Mouse (Mus musculus): Measurements from ENCODE around the gene Gtf2f2. TPM values are rescaled to one million over a fixed set of nuclear protein-coding genes. Genes with fewer than 3 reads are reported as not detected.

The Gtf2f2 gene
- polyA plus RNA-seq, 1 experiment: 13.3 TPM

DNA sequence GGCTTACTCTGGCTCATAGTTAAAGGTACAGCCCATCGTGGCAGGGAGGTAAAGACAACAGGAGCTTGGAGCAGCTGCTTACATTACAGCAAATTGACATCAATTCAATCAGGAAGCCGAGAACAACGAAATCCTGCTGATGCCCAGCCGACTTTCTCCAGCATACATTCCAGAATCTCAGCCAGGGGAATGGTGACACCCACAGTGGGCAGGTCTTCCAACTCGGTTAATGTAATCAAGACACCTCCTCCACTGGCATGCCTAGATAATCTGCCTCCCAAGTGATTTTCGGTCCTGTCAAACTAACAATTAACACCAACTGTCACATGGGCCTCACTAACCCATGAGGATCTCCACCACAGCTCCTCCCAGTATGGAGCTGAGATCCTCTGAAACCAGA lies 148.0 kb downstream of the Gtf2f2 start:
- TF ChIP-seq CTCF (IDR thresholded peaks at IDR 0.05; ENCODE audit: extremely low read depth, insufficient read depth, low read length) (no peak), POLR2A (IDR thresholded peaks at IDR 0.05; ENCODE audit: extremely low read depth, insufficient read depth, low read length) (no peak)
- H3K4me3 ChIP-seq (ENCODE audit: insufficient read depth, low read length): no peak overlapping the region
- H3K27ac ChIP-seq (ENCODE audit: insufficient read depth, low read length): no peak overlapping the region
- no peaks in the 10 kb centered on the region for H3K4me1 ChIP-seq (ENCODE audit: control insufficient read depth, insufficient read depth, low read length)

DNA sequence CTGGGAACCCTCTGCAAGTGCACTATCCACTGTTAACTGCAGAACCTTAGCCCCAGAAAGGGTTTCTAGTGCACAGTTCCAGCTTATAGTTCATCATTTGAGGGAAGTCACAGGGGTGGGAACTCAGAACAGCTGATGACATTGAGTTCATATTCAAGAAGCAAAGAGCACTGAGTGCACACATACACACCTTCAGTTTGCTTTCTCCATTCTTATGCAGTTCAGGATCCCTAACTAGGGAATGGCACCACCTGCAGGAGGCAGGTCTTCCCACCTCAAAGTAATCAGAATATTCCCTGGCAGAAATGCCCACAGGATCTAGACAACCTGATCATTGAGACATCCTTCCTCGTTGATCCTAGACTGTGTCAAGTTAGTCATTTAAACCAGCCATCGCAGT lies 151.0 kb downstream of the Gtf2f2 start:
- Histone ChIP-seq H3K4me3 (ENCODE audit: insufficient read depth, low read length) (no peak overlapping the region), H3K4me1 (ENCODE audit: control insufficient read depth, insufficient read depth, low read length) (no peaks in the 10 kb centered on the region), H3K27ac (ENCODE audit: insufficient read depth, low read length) (no peak overlapping the region)
- TF ChIP-seq CTCF (IDR thresholded peaks at IDR 0.05; ENCODE audit: extremely low read depth, insufficient read depth, low read length): no peak

- H3K27ac ChIP-seq (ENCODE audit: insufficient read depth, low read length): no peak overlapping the region
- H3K4me1 ChIP-seq (ENCODE audit: control insufficient read depth, insufficient read depth, low read length): no peaks in the 10 kb centered on the region
- no peak for TF ChIP-seq POLR2A (IDR thresholded peaks at IDR 0.05; ENCODE audit: extremely low read depth, insufficient read depth, low read length)
- no peak for TF ChIP-seq CTCF (IDR thresholded peaks at IDR 0.05; ENCODE audit: extremely low read depth, insufficient read depth, low read length)
- no peak overlapping the region for H3K4me3 ChIP-seq (ENCODE audit: insufficient read depth, low read length)
Observed at GRCm38 (mm10) chr14:75858181-75858580, 152.5 kb downstream of the Gtf2f2 start.

DNA sequence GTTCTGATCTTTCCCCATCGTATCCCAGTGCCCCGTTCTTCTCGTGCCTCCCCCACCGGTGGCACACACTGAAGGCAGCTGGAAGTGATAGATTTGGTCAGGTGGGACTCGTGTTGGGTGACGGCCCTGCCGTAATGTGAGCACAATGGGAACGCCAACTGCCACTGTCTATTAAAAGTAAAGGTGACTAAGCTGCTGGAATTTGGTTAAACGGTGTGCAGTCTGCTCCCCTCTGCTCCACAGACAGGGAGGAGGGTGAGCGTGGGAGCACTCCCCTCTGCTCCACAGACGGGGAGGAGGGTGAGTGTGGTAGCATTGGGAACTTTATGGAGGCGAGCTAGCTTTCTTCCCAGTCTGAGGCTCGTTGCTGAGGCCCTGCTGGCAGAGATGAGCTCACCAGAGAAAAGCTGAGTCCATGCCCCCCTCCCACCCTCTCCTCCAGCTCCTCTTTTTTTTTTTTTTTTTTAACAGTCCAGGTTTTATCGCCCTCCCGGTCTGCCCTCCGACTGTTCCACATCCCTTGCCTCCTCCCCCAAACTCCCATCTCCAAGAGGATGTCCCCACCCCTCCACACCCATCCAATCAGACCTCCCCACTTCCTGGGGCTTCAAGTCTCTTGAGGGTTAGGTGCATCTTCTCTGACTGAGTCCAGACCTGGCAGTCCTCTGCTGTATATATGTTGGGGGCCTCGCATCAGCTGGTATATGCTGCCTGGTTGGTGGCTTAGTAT lies 155.2 kb downstream of the Gtf2f2 start:
- Histone ChIP-seq H3K27ac (ENCODE audit: insufficient read depth, low read length) (no peak overlapping the region), H3K4me1 (ENCODE audit: control insufficient read depth, insufficient read depth, low read length) (0 out of 2 replicates have a peak, but pooled peaks cover 2% of the 10 kb centered on the region), H3K4me3 (ENCODE audit: insufficient read depth, low read length) (no peak overlapping the region)
- no peak for TF ChIP-seq CTCF (IDR thresholded peaks at IDR 0.05; ENCODE audit: extremely low read depth, insufficient read depth, low read length)
- TF ChIP-seq POLR2A (IDR thresholded peaks at IDR 0.05; ENCODE audit: extremely low read depth, insufficient read depth, low read length): no peak

DNA sequence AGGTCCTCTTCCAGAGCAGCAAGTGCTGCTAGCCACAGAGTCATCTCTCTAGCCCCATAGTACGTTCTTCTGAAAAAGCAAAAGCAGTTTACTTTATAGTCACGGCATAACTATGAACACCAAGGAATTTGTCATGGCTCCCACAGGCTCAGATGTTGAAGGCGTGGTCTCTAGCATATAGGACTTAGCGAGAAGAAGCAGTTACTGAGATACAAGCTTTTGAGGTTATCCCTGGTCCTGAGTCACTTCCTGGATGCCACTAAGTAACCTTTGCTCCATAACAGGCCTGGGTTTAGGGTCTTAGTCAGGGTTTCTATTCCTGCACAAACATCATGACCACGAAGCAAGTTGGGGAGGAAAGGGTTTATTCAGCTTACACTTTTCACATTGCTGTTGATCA lies 158.6 kb downstream of the Gtf2f2 start:
- no peak overlapping the region for H3K27ac ChIP-seq (ENCODE audit: insufficient read depth, low read length)

GRCm38 (mm10) chr14:75850819-75851218 lies 159.8 kb downstream of the Gtf2f2 start:
- TF ChIP-seq POLR2A (IDR thresholded peaks at IDR 0.05; ENCODE audit: extremely low read depth, insufficient read depth, low read length) (no peak), CTCF (IDR thresholded peaks at IDR 0.05; ENCODE audit: extremely low read depth, insufficient read depth, low read length) (no peak)
- Histone ChIP-seq H3K27ac (ENCODE audit: insufficient read depth, low read length) (peak overlapping the region; percentile 45; the same call in 1 of the 2 replicates), H3K4me3 (ENCODE audit: insufficient read depth, low read length) (no peak overlapping the region), H3K4me1 (ENCODE audit: control insufficient read depth, insufficient read depth, low read length) (peaks cover 11% of the 10 kb centered on the region)

More for the DNA sequence above, 158.6 kb downstream of the Gtf2f2 start:
- H3K4me3 ChIP-seq (ENCODE audit: insufficient read depth, low read length): no peak overlapping the region
- H3K4me1 ChIP-seq (ENCODE audit: control insufficient read depth, insufficient read depth, low read length): peaks cover 8% of the 10 kb centered on the region
- TF ChIP-seq CTCF (IDR thresholded peaks at IDR 0.05; ENCODE audit: extremely low read depth, insufficient read depth, low read length): no peak
- no peak for TF ChIP-seq POLR2A (IDR thresholded peaks at IDR 0.05; ENCODE audit: extremely low read depth, insufficient read depth, low read length)

GRCm38 (mm10) chr14:75849842-75850568 lies 160.7 kb downstream of the Gtf2f2 start:
- no peak overlapping the region for H3K4me3 ChIP-seq (ENCODE audit: insufficient read depth, low read length)
- no peak for TF ChIP-seq CTCF (IDR thresholded peaks at IDR 0.05; ENCODE audit: extremely low read depth, insufficient read depth, low read length)
- TF ChIP-seq POLR2A (IDR thresholded peaks at IDR 0.05; ENCODE audit: extremely low read depth, insufficient read depth, low read length): 0 out of 2 replicates have a peak, but pooled peaks have one; percentile 2
- peaks cover 11% of the 10 kb centered on the region for H3K4me1 ChIP-seq (ENCODE audit: control insufficient read depth, insufficient read depth, low read length)
- no peak overlapping the region; the same call in 1 of the 2 replicates for H3K27ac ChIP-seq (ENCODE audit: insufficient read depth, low read length)

DNA sequence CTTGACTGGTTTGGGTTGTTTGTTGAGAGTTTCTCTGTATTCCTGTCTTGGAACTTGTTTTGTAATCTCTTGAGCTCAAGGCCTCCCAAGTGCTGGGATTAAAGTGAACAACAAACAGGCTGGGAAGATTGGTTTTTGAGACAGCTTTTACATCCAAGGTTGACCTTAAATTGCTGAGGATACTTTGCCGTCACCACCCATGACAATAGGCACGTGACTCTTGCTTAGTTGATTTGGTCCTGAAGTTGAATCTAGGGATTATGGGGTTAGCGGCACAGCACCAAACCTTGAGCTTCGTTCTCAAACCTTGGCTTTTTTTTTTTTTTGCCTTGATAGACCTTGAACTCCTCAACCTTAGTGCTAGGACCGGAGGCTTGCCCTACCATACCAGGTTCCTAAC lies 161.4 kb downstream of the Gtf2f2 start:
- no peak overlapping the region for H3K4me3 ChIP-seq (ENCODE audit: insufficient read depth, low read length)
- H3K27ac ChIP-seq (ENCODE audit: insufficient read depth, low read length): no peak overlapping the region
- peaks cover 11% of the 10 kb centered on the region for H3K4me1 ChIP-seq (ENCODE audit: control insufficient read depth, insufficient read depth, low read length)
- TF ChIP-seq POLR2A (IDR thresholded peaks at IDR 0.05; ENCODE audit: extremely low read depth, insufficient read depth, low read length) (0 out of 2 replicates have a peak, but pooled peaks have one; percentile 19), CTCF (IDR thresholded peaks at IDR 0.05; ENCODE audit: extremely low read depth, insufficient read depth, low read length) (no peak)

- Histone ChIP-seq H3K4me1 (ENCODE audit: control insufficient read depth, insufficient read depth, low read length) (peaks cover 11% of the 10 kb centered on the region), H3K27ac (ENCODE audit: insufficient read depth, low read length) (no peak overlapping the region), H3K4me3 (ENCODE audit: insufficient read depth, low read length) (no peak overlapping the region)
- TF ChIP-seq POLR2A (IDR thresholded peaks at IDR 0.05; ENCODE audit: extremely low read depth, insufficient read depth, low read length): no peak
- no peak for TF ChIP-seq CTCF (IDR thresholded peaks at IDR 0.05; ENCODE audit: extremely low read depth, insufficient read depth, low read length)
Observed at GRCm38 (mm10) chr14:75848482-75848881, 162.2 kb downstream of the Gtf2f2 start.

GRCm38 (mm10) chr14:75847669-75848068 lies 163.0 kb downstream of the Gtf2f2 start:
- TF ChIP-seq POLR2A (IDR thresholded peaks at IDR 0.05; ENCODE audit: extremely low read depth, insufficient read depth, low read length) (no peak), CTCF (IDR thresholded peaks at IDR 0.05; ENCODE audit: extremely low read depth, insufficient read depth, low read length) (no peak)
- Histone ChIP-seq H3K4me1 (ENCODE audit: control insufficient read depth, insufficient read depth, low read length) (peaks cover 11% of the 10 kb centered on the region), H3K27ac (ENCODE audit: insufficient read depth, low read length) (no peak overlapping the region), H3K4me3 (ENCODE audit: insufficient read depth, low read length) (no peak overlapping the region)

Other genes with a start within 250 kb of the Gtf2f2 start
- 7.2 and 9.3 TPM in 2 replicates for gene Slc25a30, start 223.8 kb downstream of the Gtf2f2 start, polyA plus RNA-seq (2012; rRNA removed)
- 840 and 847 TPM in 2 replicates for gene Tpt1, start 165.8 kb downstream of the Gtf2f2 start, polyA plus RNA-seq (2012; rRNA removed)
- 8.8 and 11.9 TPM in 2 replicates for gene Kctd4, start 55.9 kb downstream of the Gtf2f2 start, polyA plus RNA-seq (2012; rRNA removed)
- gene Gpalpp1, start 99.9 kb upstream of the Gtf2f2 start, polyA plus RNA-seq (2012; rRNA removed): 13.6 TPM in 2 replicates
- 6.4 and 6.9 TPM in 2 replicates for gene Nufip1, start 100.0 kb upstream of the Gtf2f2 start, polyA plus RNA-seq (2012; rRNA removed)